Mouse (Mus musculus): ENCODE measurements at regions not wholly inside any gene's neighbourhood (a gene's known extent, or its start where the extent isn't known, plus 50 kb on each side); places are given as distances from the start of the nearest gene placed in this dataset.

DNA sequence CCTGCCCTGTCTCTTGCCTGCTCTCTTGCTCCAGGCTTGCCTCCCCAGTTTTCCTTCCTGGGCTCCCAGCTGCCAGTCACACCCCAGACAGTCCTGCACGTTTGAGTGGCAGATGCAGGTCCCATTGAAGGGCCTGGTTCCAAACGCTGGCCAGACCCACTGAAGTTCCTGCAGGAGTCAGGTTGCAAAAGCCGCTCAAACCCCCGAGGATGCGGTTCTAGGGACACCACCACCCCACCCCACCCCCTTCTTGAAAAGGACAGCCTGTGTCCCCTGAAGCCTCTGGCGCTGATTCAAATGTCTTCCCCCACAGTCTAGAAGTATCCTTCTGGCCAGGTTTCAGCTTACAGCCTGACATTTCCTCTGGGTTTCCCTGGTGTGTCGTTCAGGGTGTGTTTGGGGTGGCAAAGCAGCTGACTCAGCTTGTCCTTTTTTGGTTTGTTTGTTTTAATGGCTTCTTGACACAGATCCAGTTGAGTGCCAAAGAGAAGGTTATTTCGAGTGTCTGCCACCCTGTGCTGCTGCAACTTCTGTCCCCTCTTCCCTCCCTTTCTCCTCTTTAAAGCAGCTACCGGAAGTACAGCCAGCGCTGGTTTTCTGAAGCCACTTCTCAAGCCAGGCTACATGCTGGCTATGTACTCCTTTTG is 187.9 kb upstream of the Cxcl12 start:
- TF ChIP-seq POLR2A (IDR thresholded peaks at IDR 0.05; ENCODE audit: borderline replicate concordance, low read depth, low read length) (no peak), CTCF (IDR thresholded peaks at IDR 0.05; ENCODE audit: low read depth, low read length) (no peak)

Measured in bone marrow macrophage, adult 2 months (primary cell).